Mouse (Mus musculus): ENCODE results near the gene Coro7. TPM values are rescaled to one million over a fixed set of nuclear protein-coding genes. Genes with fewer than 3 reads are reported as not detected.

Gene Coro7
- polyA plus RNA-seq, 1 experiment = 6.0 TPM

- H3K36me3 ChIP-seq (ENCODE audit: control insufficient read depth, insufficient read depth) = peaks cover 74% of the 10 kb centered on the region
- TF ChIP-seq MYOG (IDR thresholded peaks at IDR 0.05; ENCODE audit: control insufficient read depth, extremely low read depth, insufficient read length) (no peak), CEBPB (IDR thresholded peaks at IDR 0.05; ENCODE audit: low read depth) (no peak), FOSL1 (IDR thresholded peaks at IDR 0.05; ENCODE audit: insufficient read depth, low read length, poor library complexity, severe bottlenecking) (no peak), USF1 (IDR thresholded peaks at IDR 0.05; ENCODE audit: low read depth) (no peak), MAX (IDR thresholded peaks at IDR 0.05) (no peak), MYOD1 (IDR thresholded peaks at IDR 0.05; ENCODE audit: control insufficient read depth, insufficient read length, low read depth) (no peak), CTCF (IDR thresholded peaks at IDR 0.05; ENCODE audit: control insufficient read depth, insufficient read depth, insufficient read length) (no peak)
- peaks cover 22% of the 10 kb centered on the region for H3K79me3 ChIP-seq (ENCODE audit: low read depth)
These were observed 67.9 kb downstream of the Coro7 start for GRCm38 (mm10) chr16:4611676-4612075.

GRCm38 (mm10) chr16:4611193-4611592 is 68.4 kb downstream of the Coro7 start:
- peaks cover 69% of the 10 kb centered on the region for H3K36me3 ChIP-seq (ENCODE audit: control insufficient read depth, insufficient read depth)

More at GRCm38 (mm10) chr16:4611676-4612075, 67.9 kb downstream of the Coro7 start:
- H3K79me2 ChIP-seq (ENCODE audit: control insufficient read depth, insufficient read depth) = peaks cover 36% of the 10 kb centered on the region
- H3K27me3 ChIP-seq (ENCODE audit: control insufficient read depth, insufficient read depth, insufficient read length) = no peaks in the 10 kb centered on the region
- no peak overlapping the region for H3ac ChIP-seq (ENCODE audit: control insufficient read depth, insufficient read length, low read depth)
- no peak overlapping the region for H3K4me3 ChIP-seq (ENCODE audit: insufficient read depth, poor library complexity, severe bottlenecking)

DNA sequence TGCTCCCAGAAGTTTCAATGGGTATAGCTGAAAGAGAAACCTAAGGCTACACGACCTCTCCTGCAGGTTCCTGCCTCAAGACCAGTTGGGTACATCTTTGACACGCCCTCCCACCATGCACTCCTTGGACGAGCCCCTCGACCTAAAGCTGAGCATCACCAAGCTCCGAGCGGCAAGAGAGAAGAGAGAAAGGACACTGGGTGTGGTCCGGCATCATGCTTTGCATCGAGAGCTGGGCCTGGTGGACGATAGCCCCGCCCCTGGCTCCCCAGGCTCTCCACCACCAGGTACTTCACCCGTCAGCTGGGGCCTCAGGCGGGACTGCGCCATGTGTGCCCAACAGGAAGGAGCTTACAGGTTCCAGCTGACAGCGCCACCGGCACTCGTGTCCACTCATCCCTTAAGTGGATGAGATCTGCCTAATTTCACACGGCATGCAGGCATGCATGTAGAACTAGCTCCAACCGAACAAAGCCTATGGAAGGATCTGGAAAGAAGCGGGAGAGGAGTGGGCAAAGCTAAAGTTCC is 71.0 kb downstream of the Coro7 start:
- Histone ChIP-seq H3K4me3 (ENCODE audit: insufficient read depth, poor library complexity, severe bottlenecking) (no peak overlapping the region), H3K36me3 (ENCODE audit: control insufficient read depth, insufficient read depth) (peaks cover 43% of the 10 kb centered on the region), H3K27me3 (ENCODE audit: control insufficient read depth, insufficient read depth, insufficient read length) (no peaks in the 10 kb centered on the region), H3K79me2 (ENCODE audit: control insufficient read depth, insufficient read depth) (peaks cover 67% of the 10 kb centered on the region), H3ac (ENCODE audit: control insufficient read depth, insufficient read length, low read depth) (no peak overlapping the region), H3K79me3 (ENCODE audit: low read depth) (peaks cover 50% of the 10 kb centered on the region)
- no peak for TF ChIP-seq MYOG (IDR thresholded peaks at IDR 0.05; ENCODE audit: control insufficient read depth, extremely low read depth, insufficient read length)

More at GRCm38 (mm10) chr16:4611193-4611592, 68.4 kb downstream of the Coro7 start:
- Histone ChIP-seq H3K27me3 (ENCODE audit: control insufficient read depth, insufficient read depth, insufficient read length) (no peaks in the 10 kb centered on the region), H3K4me3 (ENCODE audit: insufficient read depth, poor library complexity, severe bottlenecking) (no peak overlapping the region), H3K79me2 (ENCODE audit: control insufficient read depth, insufficient read depth) (peaks cover 41% of the 10 kb centered on the region), H3K79me3 (ENCODE audit: low read depth) (peaks cover 26% of the 10 kb centered on the region), H3ac (ENCODE audit: control insufficient read depth, insufficient read length, low read depth) (no peak overlapping the region)
- TF ChIP-seq MAX (IDR thresholded peaks at IDR 0.05) (no peak), FOSL1 (IDR thresholded peaks at IDR 0.05; ENCODE audit: insufficient read depth, low read length, poor library complexity, severe bottlenecking) (no peak), MYOG (IDR thresholded peaks at IDR 0.05; ENCODE audit: control insufficient read depth, extremely low read depth, insufficient read length) (no peak), USF1 (IDR thresholded peaks at IDR 0.05; ENCODE audit: low read depth) (no peak), CTCF (IDR thresholded peaks at IDR 0.05; ENCODE audit: control insufficient read depth, insufficient read depth, insufficient read length) (no peak)

GRCm38 (mm10) chr16:4607818-4608531 is 71.6 kb downstream of the Coro7 start:
- Histone ChIP-seq H3K27me3 (ENCODE audit: control insufficient read depth, insufficient read depth, insufficient read length) (no peaks in the 10 kb centered on the region), H3K36me3 (ENCODE audit: control insufficient read depth, insufficient read depth) (peaks cover 38% of the 10 kb centered on the region), H3K4me3 (ENCODE audit: insufficient read depth, poor library complexity, severe bottlenecking) (no peak overlapping the region), H3K79me2 (ENCODE audit: control insufficient read depth, insufficient read depth) (peaks cover 73% of the 10 kb centered on the region), H3K79me3 (ENCODE audit: low read depth) (peaks cover 56% of the 10 kb centered on the region), H3ac (ENCODE audit: control insufficient read depth, insufficient read length, low read depth) (no peak overlapping the region)
- TF ChIP-seq CEBPB (IDR thresholded peaks at IDR 0.05; ENCODE audit: low read depth) (no peak), CTCF (IDR thresholded peaks at IDR 0.05; ENCODE audit: control insufficient read depth, insufficient read depth, insufficient read length) (peak; percentile 55)

DNA sequence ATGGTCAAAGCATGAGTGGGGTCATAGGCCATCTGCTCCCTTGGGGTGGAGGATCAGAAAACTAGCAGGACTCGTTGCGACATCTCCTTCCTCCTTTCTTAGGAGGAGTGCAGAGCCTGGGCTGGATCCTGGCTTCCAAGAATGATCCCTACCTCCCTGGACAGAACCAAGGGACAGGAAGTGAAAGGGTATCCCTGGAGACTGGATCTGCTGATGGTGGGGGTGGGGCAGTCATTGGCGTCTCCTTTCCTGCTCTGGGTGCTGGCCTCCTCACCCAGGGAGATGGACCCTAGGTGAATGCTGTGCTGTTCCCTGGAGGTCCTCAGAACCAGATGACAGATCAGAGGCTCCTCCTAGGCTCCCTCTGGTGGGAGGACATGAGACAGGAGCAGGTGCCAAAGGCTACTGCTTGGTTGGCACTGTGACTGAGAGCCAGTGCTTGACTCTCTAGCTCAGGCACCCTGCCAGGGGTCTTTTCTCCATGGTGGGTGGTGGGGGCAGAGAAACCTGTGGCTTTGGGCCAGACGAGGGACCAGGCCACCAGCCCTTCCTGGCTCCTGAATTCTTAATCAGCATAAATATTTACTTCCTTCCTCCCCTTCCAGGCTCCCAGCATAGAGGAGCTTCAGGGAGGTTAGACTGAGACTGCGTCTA is 73.0 kb downstream of the Coro7 start:
- peaks cover 70% of the 10 kb centered on the region for H3K79me3 ChIP-seq (ENCODE audit: low read depth)
- peaks cover 27% of the 10 kb centered on the region for H3K36me3 ChIP-seq (ENCODE audit: control insufficient read depth, insufficient read depth)
- H3K4me3 ChIP-seq (ENCODE audit: insufficient read depth, poor library complexity, severe bottlenecking) = no peak overlapping the region
- no peaks in the 10 kb centered on the region for H3K27me3 ChIP-seq (ENCODE audit: control insufficient read depth, insufficient read depth, insufficient read length)
- TF ChIP-seq CEBPB (IDR thresholded peaks at IDR 0.05; ENCODE audit: low read depth) (peak; percentile 65), CTCF (IDR thresholded peaks at IDR 0.05; ENCODE audit: control insufficient read depth, insufficient read depth, insufficient read length) (peak; percentile 44), MYOD1 (IDR thresholded peaks at IDR 0.05; ENCODE audit: control insufficient read depth, insufficient read length, low read depth) (no peak), USF1 (IDR thresholded peaks at IDR 0.05; ENCODE audit: low read depth) (no peak), FOSL1 (IDR thresholded peaks at IDR 0.05; ENCODE audit: insufficient read depth, low read length, poor library complexity, severe bottlenecking) (no peak)
- H3ac ChIP-seq (ENCODE audit: control insufficient read depth, insufficient read length, low read depth) = no peak overlapping the region
- H3K79me2 ChIP-seq (ENCODE audit: control insufficient read depth, insufficient read depth) = peaks cover 87% of the 10 kb centered on the region
